Mouse (Mus musculus): ENCODE data around the gene 4933415A04Rik. TPM values are rescaled to one million over a fixed set of nuclear protein-coding genes. Genes with fewer than 3 reads are reported as not detected.

The 4933415A04Rik gene
- polyA plus RNA-seq, 1 experiment from 2014 or later, result 3.0 TPM

DNA sequence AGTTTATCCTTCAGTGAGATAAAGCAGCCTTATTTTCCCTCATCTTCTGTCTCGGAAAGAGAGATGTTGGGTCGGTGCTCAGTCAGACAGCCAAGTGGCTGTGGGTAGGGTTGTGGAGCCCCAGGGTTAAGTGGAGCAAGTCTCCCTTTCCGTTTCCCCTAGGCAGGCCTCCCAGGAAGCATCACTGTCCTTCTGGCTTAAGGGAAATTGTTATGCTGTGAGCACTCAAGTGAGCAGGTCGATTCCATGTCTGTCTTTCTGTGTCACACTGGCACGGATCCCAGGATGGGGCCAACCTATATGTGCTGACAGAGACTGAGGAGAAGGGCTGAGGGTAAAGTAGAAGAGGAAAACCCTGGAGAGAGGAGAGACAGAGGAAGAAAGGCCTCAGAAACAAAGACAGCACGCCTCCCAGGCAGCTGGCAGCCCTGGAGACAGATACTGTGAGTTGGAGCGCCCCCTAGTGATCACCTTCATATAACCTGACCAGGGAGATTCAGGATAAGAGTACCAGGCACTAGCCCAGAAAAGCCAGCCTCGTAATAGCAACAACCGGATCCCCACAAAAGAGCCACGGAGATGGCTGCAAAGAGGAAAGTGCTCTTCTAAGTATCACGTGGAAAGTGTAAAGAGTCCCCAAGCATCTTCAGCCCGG lies 26.1 kb downstream of the 4933415A04Rik start:
- 19% methylated on average over 12 of the region's 12 CpGs for WGBS
- H3K27ac ChIP-seq (ENCODE audit: low read length), result peak overlapping the region; percentile 26

DNA sequence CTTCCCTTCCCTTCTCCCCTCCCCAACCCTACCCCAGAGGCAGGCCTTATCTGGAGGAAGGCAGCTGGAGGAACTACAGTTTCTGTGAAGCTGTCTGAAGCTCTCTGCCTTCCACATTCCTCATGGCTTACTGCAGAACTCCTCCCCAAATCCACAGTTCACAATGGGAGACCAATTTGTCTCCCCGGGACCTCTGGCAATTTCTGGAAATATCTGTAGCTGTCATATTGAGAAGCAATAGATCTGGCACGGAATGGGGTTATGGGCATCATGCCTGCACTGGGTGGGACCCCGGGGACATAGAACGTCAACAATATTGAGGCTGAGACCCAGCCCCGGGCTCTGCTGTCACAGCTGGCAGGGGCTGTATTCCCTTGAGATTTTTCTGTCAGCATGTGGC lies 31.1 kb downstream of the 4933415A04Rik start:
- WGBS, result 32% methylated on average over 5 of the region's 5 CpGs
- peak; percentile 52 for ATAC-seq

More for the DNA sequence above, 26.1 kb downstream of the 4933415A04Rik start:
- peak; percentile 78; the same call in 1 of the 2 replicates for ATAC-seq
- H3K4me1 ChIP-seq (ENCODE audit: control insufficient read depth, insufficient read depth, low read length), result peaks cover 11% of the 10 kb centered on the region
- no peak overlapping the region for H3K4me3 ChIP-seq (ENCODE audit: low read depth, low read length)
- H3K4me2 ChIP-seq (ENCODE audit: low read length), result no peak overlapping the region
- H3K27me3 ChIP-seq (ENCODE audit: control insufficient read depth, insufficient read depth, low read depth, low read length), result no peaks in the 10 kb centered on the region
- peak overlapping the region; percentile 38; the same call in 1 of the 2 replicates for H3K9ac ChIP-seq (ENCODE audit: low read depth, low read length)
- no peaks in the 10 kb centered on the region for H3K36me3 ChIP-seq (ENCODE audit: control insufficient read depth, insufficient read depth, low read length)
- no peaks in the 10 kb centered on the region for H3K9me3 ChIP-seq (replicated peaks; ENCODE audit: control insufficient read depth, low read length, poor library complexity, severe bottlenecking)

GRCm38 (mm10) chr11:43618403-43618802 lies 31.6 kb downstream of the 4933415A04Rik start:
- no peaks in the 10 kb centered on the region for H3K9me3 ChIP-seq (replicated peaks; ENCODE audit: control insufficient read depth, low read length, poor library complexity, severe bottlenecking)
- no peaks in the 10 kb centered on the region for H3K36me3 ChIP-seq (ENCODE audit: control insufficient read depth, insufficient read depth, low read length)
- 38% methylated on average over 7 of the region's 7 CpGs for WGBS
- ATAC-seq, result peak; percentile 46; the same call in 1 of the 2 replicates
- H3K4me3 ChIP-seq (ENCODE audit: low read depth, low read length), result no peak overlapping the region
- no peaks in the 10 kb centered on the region for H3K27me3 ChIP-seq (ENCODE audit: control insufficient read depth, insufficient read depth, low read depth, low read length)
- H3K27ac ChIP-seq (ENCODE audit: low read length), result no peak overlapping the region
- H3K4me2 ChIP-seq (ENCODE audit: low read length), result no peak overlapping the region
- no peak overlapping the region for H3K9ac ChIP-seq (ENCODE audit: low read depth, low read length)
- peaks cover 6% of the 10 kb centered on the region for H3K4me1 ChIP-seq (ENCODE audit: control insufficient read depth, insufficient read depth, low read length)

More for the DNA sequence above, 31.1 kb downstream of the 4933415A04Rik start:
- no peak overlapping the region for H3K9ac ChIP-seq (ENCODE audit: low read depth, low read length)
- no peaks in the 10 kb centered on the region for H3K36me3 ChIP-seq (ENCODE audit: control insufficient read depth, insufficient read depth, low read length)
- no peak overlapping the region for H3K27ac ChIP-seq (ENCODE audit: low read length)
- no peaks in the 10 kb centered on the region for H3K27me3 ChIP-seq (ENCODE audit: control insufficient read depth, insufficient read depth, low read depth, low read length)
- H3K4me3 ChIP-seq (ENCODE audit: low read depth, low read length), result no peak overlapping the region
- peaks cover 10% of the 10 kb centered on the region for H3K4me1 ChIP-seq (ENCODE audit: control insufficient read depth, insufficient read depth, low read length)
- no peak overlapping the region for H3K4me2 ChIP-seq (ENCODE audit: low read length)
- H3K9me3 ChIP-seq (replicated peaks; ENCODE audit: control insufficient read depth, low read length, poor library complexity, severe bottlenecking), result no peaks in the 10 kb centered on the region

DNA sequence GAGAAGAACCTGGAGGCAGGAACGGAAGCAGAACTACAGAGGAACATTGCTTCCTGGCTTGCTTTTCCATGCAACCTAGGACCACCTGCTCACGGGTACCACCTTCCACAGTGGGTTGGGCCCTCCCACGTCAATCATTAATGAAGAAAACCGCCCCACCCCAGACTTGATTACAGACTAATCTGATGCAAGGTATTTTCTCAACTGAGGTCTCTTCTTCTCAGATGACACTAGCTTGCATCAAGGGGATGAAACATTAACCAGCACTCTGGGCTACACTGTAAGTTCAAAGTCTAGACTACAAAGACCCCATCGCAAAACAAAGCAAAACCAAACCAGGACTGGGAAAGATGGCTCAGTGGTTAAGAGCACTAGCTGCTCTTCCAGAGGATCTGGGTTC lies 34.9 kb downstream of the 4933415A04Rik start:
- Histone ChIP-seq H3K27ac (ENCODE audit: low read length) (no peak overlapping the region), H3K36me3 (ENCODE audit: control insufficient read depth, insufficient read depth, low read length) (no peaks in the 10 kb centered on the region), H3K9me3 (replicated peaks; ENCODE audit: control insufficient read depth, low read length, poor library complexity, severe bottlenecking) (no peaks in the 10 kb centered on the region), H3K4me3 (ENCODE audit: low read depth, low read length) (no peak overlapping the region), H3K27me3 (ENCODE audit: control insufficient read depth, insufficient read depth, low read depth, low read length) (no peaks in the 10 kb centered on the region), H3K9ac (ENCODE audit: low read depth, low read length) (no peak overlapping the region), H3K4me2 (ENCODE audit: low read length) (no peak overlapping the region), H3K4me1 (ENCODE audit: control insufficient read depth, insufficient read depth, low read length) (peaks cover 15% of the 10 kb centered on the region)
- ATAC-seq, result no peak
- 90% methylated on average over 5 of the region's 5 CpGs for WGBS

GRCm38 (mm10) chr11:43624341-43624740 lies 37.5 kb downstream of the 4933415A04Rik start:
- H3K4me2 ChIP-seq (ENCODE audit: low read length), result no peak overlapping the region
- no peak overlapping the region for H3K4me3 ChIP-seq (ENCODE audit: low read depth, low read length)
- H3K27ac ChIP-seq (ENCODE audit: low read length), result no peak overlapping the region
- H3K27me3 ChIP-seq (ENCODE audit: control insufficient read depth, insufficient read depth, low read depth, low read length), result no peaks in the 10 kb centered on the region
- H3K4me1 ChIP-seq (ENCODE audit: control insufficient read depth, insufficient read depth, low read length), result peaks cover 10% of the 10 kb centered on the region
- H3K9me3 ChIP-seq (replicated peaks; ENCODE audit: control insufficient read depth, low read length, poor library complexity, severe bottlenecking), result no peaks in the 10 kb centered on the region
- WGBS, result 86% methylated on average over 1 of the region's 1 CpGs
- no peak for ATAC-seq
- no peaks in the 10 kb centered on the region for H3K36me3 ChIP-seq (ENCODE audit: control insufficient read depth, insufficient read depth, low read length)
- no peak overlapping the region for H3K9ac ChIP-seq (ENCODE audit: low read depth, low read length)

GRCm38 (mm10) chr11:43626300-43626926 lies 39.6 kb downstream of the 4933415A04Rik start:
- Histone ChIP-seq H3K36me3 (ENCODE audit: control insufficient read depth, insufficient read depth, low read length) (no peaks in the 10 kb centered on the region), H3K4me2 (ENCODE audit: low read length) (peak overlapping the region; percentile 44), H3K9me3 (replicated peaks; ENCODE audit: control insufficient read depth, low read length, poor library complexity, severe bottlenecking) (no peaks in the 10 kb centered on the region), H3K27ac (ENCODE audit: low read length) (peak overlapping the region; percentile 35), H3K4me3 (ENCODE audit: low read depth, low read length) (no peak overlapping the region), H3K9ac (ENCODE audit: low read depth, low read length) (peak overlapping the region; percentile 1; the same call in 1 of the 2 replicates), H3K27me3 (ENCODE audit: control insufficient read depth, insufficient read depth, low read depth, low read length) (no peaks in the 10 kb centered on the region), H3K4me1 (ENCODE audit: control insufficient read depth, insufficient read depth, low read length) (peaks cover 10% of the 10 kb centered on the region)
- ATAC-seq, result peak; percentile 52; the same call in 1 of the 2 replicates
- 6% methylated on average over 12 of the region's 12 CpGs for WGBS

- H3K36me3 ChIP-seq (ENCODE audit: control insufficient read depth, insufficient read depth, low read length), result no peaks in the 10 kb centered on the region
- no peaks in the 10 kb centered on the region for H3K9me3 ChIP-seq (replicated peaks; ENCODE audit: control insufficient read depth, low read length, poor library complexity, severe bottlenecking)
- no peaks in the 10 kb centered on the region for H3K27me3 ChIP-seq (ENCODE audit: control insufficient read depth, insufficient read depth, low read depth, low read length)
- H3K27ac ChIP-seq (ENCODE audit: low read length), result peak overlapping the region; percentile 4
- ATAC-seq, result peak; percentile 34; the same call in 1 of the 2 replicates
- no peak overlapping the region for H3K4me3 ChIP-seq (ENCODE audit: low read depth, low read length)
- 26% methylated on average over 18 of the region's 18 CpGs for WGBS
- peak overlapping the region; percentile 1; the same call in 1 of the 2 replicates for H3K9ac ChIP-seq (ENCODE audit: low read depth, low read length)
- peak overlapping the region; percentile 44 for H3K4me2 ChIP-seq (ENCODE audit: low read length)
- H3K4me1 ChIP-seq (ENCODE audit: control insufficient read depth, insufficient read depth, low read length), result peaks cover 10% of the 10 kb centered on the region
Measured at GRCm38 (mm10) chr11:43626927-43627645, 40.2 kb downstream of the 4933415A04Rik start.

- no peaks in the 10 kb centered on the region for H3K36me3 ChIP-seq (ENCODE audit: control insufficient read depth, insufficient read depth, low read length)
- H3K4me3 ChIP-seq (ENCODE audit: low read depth, low read length), result no peak overlapping the region
- WGBS, result 91% methylated on average over 9 of the region's 9 CpGs
- no peak for ATAC-seq
- H3K9me3 ChIP-seq (replicated peaks; ENCODE audit: control insufficient read depth, low read length, poor library complexity, severe bottlenecking), result no peaks in the 10 kb centered on the region
- peaks cover 7% of the 10 kb centered on the region for H3K4me1 ChIP-seq (ENCODE audit: control insufficient read depth, insufficient read depth, low read length)
- no peak overlapping the region for H3K9ac ChIP-seq (ENCODE audit: low read depth, low read length)
- no peaks in the 10 kb centered on the region for H3K27me3 ChIP-seq (ENCODE audit: control insufficient read depth, insufficient read depth, low read depth, low read length)
- H3K27ac ChIP-seq (ENCODE audit: low read length), result no peak overlapping the region
- H3K4me2 ChIP-seq (ENCODE audit: low read length), result no peak overlapping the region
Measured at GRCm38 (mm10) chr11:43631645-43632044, 44.8 kb downstream of the 4933415A04Rik start.

All from midbrain, embryonic 16.5 days (tissue).